Mouse (Mus musculus) subcutaneous adipose tissue, adult 2 months (tissue): ENCODE measurements around the gene Alox15. TPM values are rescaled to one million over a fixed set of nuclear protein-coding genes. Genes with fewer than 3 reads are reported as not detected.

Experiments used
- polyA plus RNA-seq: library from polyadenylated mRNA; depleted of rRNA; stranded (reverse); fragments of >200 nt; gene quantifications from 2 replicates; pipeline ENCODE4 v1.2.3, GENCODE M21; 2012; ENCODE audit warnings: low replicate concordance; rRNA removed

Alox15 gene
- polyA plus RNA-seq: 2.7 and 62.7 TPM in 2 replicates

DNA sequence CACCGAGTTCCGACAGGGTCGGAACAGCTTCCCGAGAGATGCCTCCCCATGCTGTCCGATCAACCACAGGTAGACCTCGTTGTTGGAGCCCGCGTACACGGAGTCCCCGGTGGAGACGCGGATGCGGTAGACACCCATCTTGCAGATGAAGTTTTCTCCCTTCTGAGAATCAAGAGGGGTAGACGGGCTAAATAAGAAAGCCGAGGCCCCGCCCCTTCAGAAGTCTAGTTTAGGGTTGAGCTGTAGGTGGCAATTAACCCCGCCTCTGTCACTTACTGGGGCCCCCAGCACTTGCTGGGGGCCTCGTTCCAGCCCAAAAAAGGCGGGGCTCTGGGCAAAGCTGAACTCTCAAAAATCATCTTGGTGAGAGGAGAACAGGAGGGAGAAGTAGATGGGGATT lies at the start of gene Alox15:
Alox15 (minus strand) TSS at position 164 of the 400 bp plus-strand sequence.

DNA sequence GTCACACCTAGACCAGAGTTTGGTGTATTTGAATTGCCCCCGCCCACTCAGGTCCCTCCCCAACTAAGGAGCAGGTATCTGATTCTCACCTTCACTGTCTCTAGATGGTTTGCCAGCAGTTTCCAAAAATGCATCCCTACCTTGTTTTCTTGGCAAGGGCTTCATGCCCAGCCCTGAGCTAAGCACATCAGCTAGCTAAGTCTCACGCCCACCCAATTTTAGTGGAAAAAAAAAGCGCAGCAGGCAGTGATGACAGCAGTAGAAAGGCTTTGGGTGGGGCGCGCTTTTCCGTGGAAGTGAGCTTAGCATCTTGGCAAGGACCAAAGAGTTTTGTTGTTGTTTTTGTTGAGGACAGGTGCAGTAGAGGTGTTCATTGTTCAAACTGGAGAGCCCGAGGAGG lies 29.3 kb downstream of the Alox15 start, which contains the start of gene Alox12e:
Alox12e (minus strand) TSS at position 101 of the 400 bp plus-strand sequence.

Other genes starting within 250 kb of the Alox15 start
- gene Mgl2, start 221.7 kb downstream of the Alox15 start, polyA plus RNA-seq: 25.4 and 35.8 TPM in 2 replicates
- 32.3 and 46.6 TPM in 2 replicates for gene Clec10a, start 195.8 kb downstream of the Alox15 start, polyA plus RNA-seq
- gene Slc16a11, start 139.3 kb downstream of the Alox15 start, polyA plus RNA-seq: 3.5 and 5.8 TPM in 2 replicates
- 4.4 and 8.0 TPM in 2 replicates for gene Slc16a13, start 131.0 kb downstream of the Alox15 start, polyA plus RNA-seq
- 15.2 and 24.6 TPM in 2 replicates for gene Bcl6b, start 122.2 kb downstream of the Alox15 start, polyA plus RNA-seq
- 56.7 and 89.9 TPM in 2 replicates for gene 0610010K14Rik, start 114.1 kb downstream of the Alox15 start, polyA plus RNA-seq
- gene Gm21988, start 112.2 kb downstream of the Alox15 start, polyA plus RNA-seq: 8.0 and 8.3 TPM in 2 replicates
- 223 and 400 TPM in 2 replicates for gene Rnasek, start 112.2 kb downstream of the Alox15 start, polyA plus RNA-seq
- 2.5 and 7.8 TPM in 2 replicates for gene Alox12, start 96.7 kb downstream of the Alox15 start, polyA plus RNA-seq
- 0.19 and 16.2 TPM in 2 replicates for gene Alox12e, start 29.4 kb downstream of the Alox15 start, polyA plus RNA-seq
- gene Pelp1, start 58.0 kb upstream of the Alox15 start, polyA plus RNA-seq: 20.8 and 30.6 TPM in 2 replicates
- gene Arrb2, start 80.6 kb upstream of the Alox15 start, polyA plus RNA-seq: 59.2 and 84.6 TPM in 2 replicates
- gene Med11, start 99.9 kb upstream of the Alox15 start, polyA plus RNA-seq: 25.2 and 25.9 TPM in 2 replicates
- gene Zmynd15, start 107.4 kb upstream of the Alox15 start, polyA plus RNA-seq: 6.1 and 13.8 TPM in 2 replicates
- 22.2 and 63.5 TPM in 2 replicates for gene Cxcl16, start 108.0 kb upstream of the Alox15 start, polyA plus RNA-seq
- gene Tm4sf5, start 153.2 kb upstream of the Alox15 start, polyA plus RNA-seq: 0.99 and 1.3 TPM in 2 replicates
- 0.34 and 0.57 TPM in 2 replicates for gene Vmo1, start 162.6 kb upstream of the Alox15 start, polyA plus RNA-seq
- gene Gltpd2, start 167.2 kb upstream of the Alox15 start, polyA plus RNA-seq: 0.51 TPM in 1 of 2 replicates, not detected in the other
- gene Psmb6, start 173.3 kb upstream of the Alox15 start, polyA plus RNA-seq: 334 and 427 TPM in 2 replicates
- gene Gm40193, start 180.9 kb upstream of the Alox15 start, polyA plus RNA-seq: not detected in 2 replicates
- gene Pld2, start 188.0 kb upstream of the Alox15 start, polyA plus RNA-seq: 41.2 and 46.2 TPM in 2 replicates
- gene Mink1, start 210.8 kb upstream of the Alox15 start, polyA plus RNA-seq: 57.5 and 70.6 TPM in 2 replicates